Mouse (Mus musculus) embryo, embryonic 11.5 days (tissue): ENCODE measurements at regions not wholly inside any gene's neighbourhood (a gene's known extent, or its start where the extent isn't known, plus 50 kb on each side); places are given as distances from the start of the nearest gene placed in this dataset.

Source experiments
- DNase-seq: peaks from one replicate; pipeline ENCODE4 v3.0.0-alpha.2; 2012; ENCODE audit warnings: low read depth, low spot score

DNA sequence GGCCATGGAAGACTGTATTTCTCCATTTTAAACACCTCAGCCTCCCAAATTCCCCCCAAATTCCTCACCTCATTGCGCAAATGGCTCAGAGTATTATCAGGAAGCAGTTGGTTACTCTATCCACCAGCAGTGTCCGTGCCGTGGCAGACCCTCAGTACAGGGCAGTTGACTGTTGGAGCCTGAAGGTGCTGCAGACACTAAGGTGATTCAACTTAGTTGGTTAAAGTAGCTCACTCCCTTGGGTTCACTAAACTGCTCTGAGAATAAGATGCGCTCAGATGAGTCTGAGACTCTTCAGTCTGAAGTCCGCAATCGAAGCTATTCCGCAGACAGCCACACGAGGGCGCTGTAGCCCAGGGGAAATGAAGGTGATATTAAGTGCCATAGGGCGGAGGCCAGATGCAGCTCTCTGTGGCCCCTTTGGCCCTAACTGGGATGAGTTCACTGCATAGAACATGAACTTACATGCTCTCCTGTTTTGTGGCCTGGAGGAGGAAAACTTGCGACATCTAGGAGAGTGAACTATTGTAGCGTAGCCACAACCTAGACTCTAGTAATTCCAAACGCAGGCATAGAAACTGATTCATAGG lies 62.9 kb downstream of the Amer3 start:
- peak; percentile 63 for DNase-seq

DNA sequence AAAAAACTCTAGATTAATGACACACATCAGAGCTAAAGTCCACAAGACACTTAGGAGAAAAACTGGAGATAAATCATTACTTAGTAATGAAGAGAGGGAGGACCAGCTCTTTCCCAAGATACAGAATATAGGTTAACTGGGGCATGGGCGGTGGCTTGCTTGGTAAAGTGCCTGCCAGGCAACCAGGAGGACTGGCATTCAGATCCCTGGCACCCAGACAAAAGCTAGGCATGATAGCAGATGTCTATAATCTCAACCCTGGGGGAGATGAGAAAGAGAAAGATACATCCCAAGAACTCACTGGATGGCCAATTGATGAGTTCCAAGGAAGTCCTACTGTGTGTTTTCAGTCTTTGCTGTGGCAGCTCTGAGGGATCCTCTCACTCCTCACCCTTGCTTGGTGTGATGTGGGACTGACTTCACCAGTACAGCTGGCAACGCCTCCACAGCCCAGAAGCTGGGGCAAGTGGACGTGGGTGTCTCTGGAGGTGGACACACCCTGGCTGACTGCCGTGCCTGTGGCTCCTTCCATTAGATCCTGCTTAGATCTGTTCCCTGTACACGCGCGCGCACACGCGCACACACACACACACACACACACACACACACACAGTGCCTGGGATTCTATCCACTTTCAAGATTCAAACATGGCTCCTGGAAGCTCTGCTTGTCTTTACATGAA lies 74.6 kb downstream of the Amer3 start:
- DNase-seq: no peak

DNA sequence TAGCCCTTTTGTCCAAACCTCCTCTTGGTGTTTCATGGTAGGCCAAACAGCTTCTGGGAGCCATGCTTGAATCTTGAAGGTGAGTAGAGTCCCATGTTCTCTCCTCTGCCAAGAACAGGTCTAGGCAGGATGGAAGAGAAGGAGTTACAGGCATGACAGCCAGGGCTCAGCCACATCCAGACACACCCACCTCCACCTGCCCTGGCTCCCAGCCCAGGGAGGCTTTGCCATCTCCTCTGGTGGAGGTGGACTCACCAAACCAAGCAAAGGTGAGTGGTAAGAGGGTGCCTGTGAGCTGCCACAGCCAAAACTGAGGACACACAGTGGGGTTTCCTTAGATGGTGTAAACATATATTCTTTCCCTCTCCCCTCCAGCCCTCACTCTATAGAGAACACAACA lies 78.0 kb downstream of the Amer3 start:
- DNase-seq: no peak

DNA sequence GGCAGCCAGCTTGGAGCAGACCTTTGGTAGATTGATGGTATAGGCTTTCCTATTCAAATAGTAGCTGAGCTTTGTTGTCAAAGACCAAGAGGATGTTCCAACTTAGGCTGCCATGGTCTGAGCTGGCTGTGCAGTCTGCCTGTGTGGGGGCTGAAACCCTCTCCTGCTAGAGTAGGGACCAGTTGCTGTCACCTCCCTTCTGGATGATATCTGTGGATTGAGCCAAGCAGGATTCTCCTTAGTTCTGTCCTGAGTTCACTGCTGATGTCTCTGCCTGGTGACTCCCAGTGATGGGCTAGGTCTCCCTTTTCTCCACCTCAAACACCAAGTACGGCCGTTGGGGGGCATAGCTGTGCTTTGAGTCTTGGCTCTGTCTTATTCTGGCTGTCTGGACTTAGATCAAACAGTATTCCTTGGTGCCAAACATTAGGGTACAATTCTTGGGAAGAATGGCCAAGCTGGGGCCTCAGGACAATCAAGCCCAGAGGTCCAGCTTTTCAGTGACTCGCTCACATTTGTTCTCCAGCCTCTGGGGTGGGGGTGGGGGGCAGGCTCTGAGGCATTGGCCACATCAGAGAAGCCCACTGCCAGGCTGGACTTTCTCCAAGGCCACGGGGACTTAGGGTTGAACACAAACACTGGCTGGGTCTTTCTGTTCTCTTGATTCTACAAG lies 84.6 kb downstream of the Amer3 start:
- no peak for DNase-seq

DNA sequence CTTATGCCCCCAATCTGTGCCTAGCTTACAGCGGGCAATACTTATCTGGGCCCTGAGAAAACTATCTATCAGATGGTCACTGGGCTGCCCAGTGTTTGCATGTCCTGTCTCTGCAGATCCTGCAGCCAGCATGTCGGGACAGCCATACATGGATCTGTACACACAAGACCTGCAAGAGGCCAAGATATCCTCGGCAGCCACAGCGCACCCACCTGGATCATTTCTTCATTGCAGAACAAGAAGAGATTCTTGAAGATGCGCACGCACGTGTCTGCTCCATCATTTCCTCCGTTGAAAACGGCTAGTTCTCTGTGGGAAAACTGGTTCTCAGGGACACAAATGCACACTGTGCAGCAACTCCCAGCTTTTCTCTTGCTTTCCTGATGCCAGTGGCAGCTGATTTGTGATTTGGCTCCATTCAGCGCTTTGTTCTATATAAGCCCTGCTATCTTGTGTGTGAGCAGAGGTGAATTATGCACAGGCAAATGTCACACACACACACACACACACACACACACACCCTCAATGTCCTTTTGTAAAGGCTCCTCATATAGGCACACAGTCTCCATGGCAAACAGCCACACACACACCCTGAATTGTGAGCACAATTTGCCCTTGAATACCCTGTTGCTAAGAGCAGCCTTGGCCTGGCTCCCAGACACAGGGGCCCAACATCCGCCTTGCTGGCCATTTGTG lies 85.5 kb downstream of the Amer3 start:
- no peak for DNase-seq

DNA sequence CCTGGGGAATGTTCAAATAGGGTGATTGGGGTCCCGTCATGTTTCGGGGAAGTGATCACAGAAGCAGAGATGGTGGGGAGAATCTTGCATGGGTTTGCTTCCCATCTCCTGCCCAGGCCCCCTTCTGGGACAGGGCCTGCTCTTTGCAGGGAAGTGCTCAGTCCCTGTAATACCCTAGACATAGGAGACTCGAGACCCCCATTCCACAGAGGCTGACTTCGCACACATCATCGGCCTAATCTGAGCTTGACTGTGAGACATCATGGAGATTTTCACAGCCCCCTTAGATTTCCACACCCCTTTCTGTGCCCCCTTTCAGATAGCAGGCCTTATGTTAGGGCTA lies 86.0 kb downstream of the Amer3 start:
- DNase-seq: no peak

DNA sequence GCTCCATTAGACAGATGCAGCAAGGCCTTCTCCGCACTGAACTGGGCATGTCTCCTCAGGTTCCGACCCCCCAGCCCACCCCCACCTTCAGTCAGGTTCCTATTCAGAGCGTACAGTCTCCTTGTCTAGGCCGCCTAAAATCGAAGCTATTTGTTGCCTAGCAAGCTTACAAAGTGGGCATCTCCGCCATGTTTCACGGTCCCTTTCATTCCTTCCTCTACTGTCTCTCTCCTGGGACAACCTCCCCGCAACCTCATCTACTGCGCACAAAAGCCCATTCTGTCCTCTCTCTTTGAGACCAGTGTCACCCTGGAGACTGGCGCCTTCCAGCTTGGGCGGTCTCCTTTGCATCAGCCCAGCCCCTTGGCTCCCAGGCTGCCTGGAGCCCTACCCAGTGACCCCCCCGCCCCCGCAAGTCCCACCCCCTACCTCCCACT lies 86.8 kb downstream of the Amer3 start:
- no peak for DNase-seq

DNA sequence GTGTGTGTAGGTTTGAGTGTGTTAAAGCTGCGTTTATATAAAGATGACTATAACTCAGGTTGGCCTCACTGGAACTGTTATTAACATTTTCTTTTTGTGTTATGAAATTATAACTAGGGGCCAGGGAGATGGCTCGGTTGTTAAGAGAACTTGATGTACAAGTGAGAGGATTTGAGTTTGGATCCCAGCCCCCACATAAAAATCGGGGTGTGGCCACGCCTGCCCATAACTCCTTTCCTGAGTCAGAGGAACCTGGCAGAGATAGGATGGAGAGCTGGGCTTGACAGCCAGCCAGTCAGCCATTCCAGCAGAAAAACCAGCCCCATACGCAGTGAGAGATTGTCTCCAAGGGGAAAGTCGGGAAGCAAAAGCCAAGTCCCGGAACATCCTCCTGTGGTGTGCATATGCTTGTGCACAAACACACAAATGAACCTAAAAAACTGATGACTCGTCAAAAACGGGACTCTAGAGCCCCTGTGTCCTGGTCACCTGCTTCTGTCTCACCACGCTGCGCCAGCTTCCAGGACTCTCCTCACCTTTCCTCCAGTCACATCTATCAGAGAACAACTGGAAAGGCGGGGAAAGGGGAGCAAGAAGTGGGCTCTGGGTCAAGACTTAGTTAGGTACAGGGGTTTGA lies 97.8 kb downstream of the Amer3 start:
- DNase-seq: no peak

DNA sequence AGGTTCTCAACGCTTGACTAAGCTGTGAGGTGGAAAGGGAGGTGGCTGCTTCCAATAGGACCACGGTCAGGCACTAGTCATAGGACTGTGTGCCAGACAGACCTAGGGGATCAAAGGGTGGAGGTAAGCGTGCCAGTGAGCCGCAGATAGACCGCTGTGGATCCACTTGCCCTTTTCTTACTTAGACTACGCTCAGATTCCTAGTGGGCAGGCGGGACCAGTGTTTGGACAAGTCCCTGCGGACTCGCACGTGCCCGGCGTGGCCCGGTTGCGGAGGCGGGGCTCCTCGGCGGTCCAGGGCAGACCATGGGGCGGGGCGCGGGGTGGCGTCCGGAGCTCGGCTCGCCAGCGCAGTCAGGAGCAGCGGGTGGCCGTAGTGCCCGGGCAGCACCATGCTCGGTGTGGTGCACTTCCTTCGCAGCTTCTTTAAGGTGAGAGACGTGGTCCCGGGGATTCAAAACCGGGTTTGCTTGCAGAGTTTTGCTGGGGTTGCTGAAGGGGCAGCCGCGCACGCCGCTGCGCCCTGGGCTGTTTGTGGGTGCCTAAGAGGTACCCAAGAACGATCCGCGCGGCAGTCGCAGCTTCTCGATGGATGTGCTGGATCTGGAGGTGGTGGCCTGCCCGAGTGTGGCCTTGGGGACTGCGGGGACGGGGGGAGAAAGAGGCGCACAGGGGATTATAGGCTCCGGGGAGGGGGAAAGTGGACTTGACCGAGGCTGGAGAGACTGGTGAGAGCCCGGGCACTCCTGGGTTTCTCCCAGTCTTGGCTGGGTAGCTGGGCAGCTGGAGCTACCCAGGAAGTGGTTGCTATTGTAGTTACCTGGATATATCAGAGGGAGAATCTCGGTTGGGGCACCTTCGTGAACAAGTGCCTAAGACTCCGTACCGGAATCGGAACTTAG lies 98.6 kb downstream of the Amer3 start:
- DNase-seq: no peak

DNA sequence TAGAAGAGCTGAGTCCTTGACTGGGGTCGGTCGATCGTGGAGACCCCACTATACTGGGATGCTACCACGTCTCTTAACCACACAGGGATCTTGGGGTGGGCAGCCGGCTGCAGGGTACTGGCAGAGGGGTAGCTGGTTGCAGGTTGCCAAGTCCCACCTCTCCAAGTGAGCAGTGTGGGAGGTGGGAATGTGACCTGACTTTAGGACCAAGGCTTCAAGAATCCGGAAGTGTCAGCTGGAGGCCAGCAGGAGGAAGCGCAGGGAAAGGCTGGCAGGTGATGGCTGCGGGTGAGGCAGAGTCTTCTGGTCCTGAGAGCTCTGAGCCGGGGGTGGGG lies 99.2 kb downstream of the Amer3 start:
- DNase-seq: no peak

DNA sequence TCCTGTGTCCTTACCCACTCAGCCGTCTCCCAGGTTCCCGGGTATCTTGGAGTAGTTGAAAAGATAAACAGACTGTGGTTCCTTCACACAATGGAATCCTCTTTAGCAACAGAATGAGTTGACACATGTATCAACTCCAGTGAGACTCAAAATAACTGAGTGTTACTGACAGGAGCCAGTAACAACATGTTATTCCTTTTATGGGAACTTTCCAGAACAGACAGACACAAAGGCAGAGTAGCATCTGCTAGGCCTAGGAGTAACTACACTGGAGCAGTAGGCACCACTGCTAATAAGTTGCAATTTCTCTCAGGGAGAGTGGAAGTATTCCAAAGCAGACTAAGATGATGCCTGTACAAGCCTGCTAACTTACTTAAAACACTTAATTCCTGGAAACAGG lies 107.1 kb downstream of the Amer3 start:
- DNase-seq: no peak

DNA sequence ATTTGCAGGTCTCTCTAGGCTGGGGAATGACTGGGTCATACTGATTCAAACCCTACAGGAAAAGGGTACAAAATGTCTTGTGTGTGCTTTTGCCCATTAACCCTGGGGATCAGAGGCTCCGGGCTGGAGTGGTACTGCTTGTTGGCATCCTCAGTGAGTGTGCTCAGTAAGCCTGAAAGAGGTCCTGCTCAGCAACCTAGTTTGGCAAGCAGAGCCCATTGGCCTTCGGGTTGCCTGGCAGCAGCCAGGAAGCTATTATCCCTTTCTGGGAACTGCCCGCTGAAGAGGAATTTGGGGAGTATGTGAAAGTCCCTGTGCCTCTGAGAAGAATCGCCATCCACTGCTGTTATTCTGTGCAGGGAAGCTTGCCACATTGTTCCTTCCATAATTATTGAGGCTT lies 117.1 kb downstream of the Amer3 start:
- no peak for DNase-seq

DNA sequence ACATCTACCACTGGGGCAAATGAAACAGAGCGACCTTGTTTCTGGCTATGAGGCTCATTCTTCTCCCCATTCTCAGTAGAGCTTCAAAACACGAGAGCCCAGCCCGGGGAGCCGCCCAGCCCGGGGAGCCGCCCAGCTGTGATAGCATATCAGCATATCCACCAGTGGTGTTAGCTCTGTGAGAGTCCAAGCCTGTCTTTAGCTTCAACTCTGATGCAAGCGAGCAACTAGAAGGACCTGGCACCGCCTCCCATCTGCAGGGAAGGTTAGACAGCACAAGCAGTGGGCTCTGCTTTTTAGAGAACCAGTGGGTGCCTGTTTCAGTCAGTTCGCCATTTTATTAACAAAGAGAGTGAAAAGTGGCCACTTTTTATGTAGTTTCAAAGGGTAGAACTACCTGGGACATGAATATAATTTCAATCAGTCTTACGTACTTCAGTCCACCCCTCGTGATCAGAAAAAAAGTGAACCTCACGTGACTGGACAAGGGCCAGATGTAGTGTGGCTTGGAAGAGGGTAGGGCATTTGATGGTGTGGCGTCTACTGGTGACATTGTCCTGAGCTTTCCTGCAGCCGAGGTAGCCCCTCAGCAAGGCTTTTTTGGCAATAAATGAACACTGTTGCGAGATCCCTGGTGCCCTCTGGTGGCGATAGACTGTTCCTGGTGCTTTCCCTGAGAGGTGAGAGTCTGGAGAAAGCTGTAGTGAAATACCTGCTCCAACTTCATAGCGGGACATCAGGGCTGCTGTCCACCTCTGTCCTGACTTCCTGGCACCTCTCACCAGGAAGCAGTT lies 121.0 kb downstream of the Amer3 start:
- DNase-seq: peak; percentile 46

DNA sequence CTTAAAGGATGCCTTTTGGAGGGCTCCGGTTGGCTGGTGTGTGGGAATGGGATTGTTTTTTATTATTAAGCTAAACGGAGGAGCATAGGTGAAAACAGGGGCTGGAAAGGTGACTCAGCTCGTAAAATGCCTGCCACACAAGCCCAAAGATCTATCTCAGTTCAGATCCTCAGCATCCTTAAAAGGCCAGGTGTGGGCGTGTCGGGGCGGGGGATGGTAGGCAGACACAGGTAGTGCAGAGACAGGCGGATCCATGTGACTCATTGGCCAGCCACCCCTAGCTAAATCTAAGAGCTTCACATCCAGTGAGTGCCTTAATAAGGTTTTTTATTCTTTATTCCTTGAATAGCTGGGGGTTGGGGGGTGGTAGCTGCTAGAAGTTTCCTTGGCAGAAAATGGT lies 122.0 kb downstream of the Amer3 start:
- no peak for DNase-seq

DNA sequence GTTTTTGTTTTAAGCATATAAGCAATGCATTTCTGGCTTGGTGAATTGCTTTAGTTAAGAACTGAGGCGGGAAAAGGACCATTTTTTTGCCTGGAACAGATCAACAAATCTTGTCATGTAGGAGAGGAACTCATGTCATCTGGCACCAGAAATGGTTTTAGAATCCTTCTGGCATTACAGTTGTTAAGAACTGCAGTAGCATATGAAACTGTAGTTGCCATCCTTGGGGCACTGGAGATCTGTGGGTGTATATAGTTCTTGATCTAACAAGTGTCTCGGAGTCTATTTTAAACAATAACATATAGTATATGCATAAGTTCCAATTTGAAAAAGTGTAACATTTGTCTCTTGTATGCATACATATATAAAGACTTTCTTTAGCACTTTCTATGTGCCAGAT lies 129.6 kb downstream of the Amer3 start:
- DNase-seq: no peak

DNA sequence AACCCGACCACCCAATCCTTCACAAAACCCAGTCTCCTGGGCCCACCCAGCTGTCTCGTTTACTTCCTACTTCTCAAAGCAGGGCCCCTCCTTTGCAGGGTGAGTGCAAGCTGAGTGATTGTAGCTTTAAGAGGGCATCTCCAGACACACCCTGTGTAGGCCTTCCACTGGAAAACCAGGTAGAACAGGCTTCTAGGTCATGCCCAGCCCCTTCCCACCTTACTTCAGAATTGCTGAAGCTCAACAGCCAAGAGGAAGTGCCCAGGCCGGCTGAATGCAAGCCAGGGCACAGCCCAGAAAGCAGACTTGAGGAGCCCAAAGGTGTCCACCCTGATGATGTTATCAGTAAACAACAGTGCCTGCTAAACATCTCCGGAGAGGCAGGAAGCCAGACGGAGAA lies 120.2 kb downstream of the Fam168b start:
- no peak for DNase-seq

DNA sequence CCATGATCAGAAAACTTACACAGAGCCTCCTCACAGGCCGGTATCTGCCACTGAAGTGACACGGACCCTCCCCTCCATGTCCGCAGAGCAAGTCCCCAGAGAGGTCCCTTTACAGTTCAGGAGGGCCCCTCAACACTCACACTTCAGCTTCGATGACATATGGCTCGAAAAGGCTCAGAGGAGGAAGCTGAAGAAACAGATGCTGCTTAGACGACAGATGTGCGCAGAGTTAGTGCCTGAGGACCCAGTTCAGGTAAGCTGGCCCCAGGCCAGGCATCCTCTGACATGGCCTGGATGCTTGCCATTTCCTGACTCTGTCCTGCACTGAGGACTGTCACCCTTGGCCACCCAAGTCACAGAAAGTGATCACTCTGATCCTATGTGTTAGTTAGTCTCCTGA lies 110.7 kb downstream of the Fam168b start:
- no peak for DNase-seq

DNA sequence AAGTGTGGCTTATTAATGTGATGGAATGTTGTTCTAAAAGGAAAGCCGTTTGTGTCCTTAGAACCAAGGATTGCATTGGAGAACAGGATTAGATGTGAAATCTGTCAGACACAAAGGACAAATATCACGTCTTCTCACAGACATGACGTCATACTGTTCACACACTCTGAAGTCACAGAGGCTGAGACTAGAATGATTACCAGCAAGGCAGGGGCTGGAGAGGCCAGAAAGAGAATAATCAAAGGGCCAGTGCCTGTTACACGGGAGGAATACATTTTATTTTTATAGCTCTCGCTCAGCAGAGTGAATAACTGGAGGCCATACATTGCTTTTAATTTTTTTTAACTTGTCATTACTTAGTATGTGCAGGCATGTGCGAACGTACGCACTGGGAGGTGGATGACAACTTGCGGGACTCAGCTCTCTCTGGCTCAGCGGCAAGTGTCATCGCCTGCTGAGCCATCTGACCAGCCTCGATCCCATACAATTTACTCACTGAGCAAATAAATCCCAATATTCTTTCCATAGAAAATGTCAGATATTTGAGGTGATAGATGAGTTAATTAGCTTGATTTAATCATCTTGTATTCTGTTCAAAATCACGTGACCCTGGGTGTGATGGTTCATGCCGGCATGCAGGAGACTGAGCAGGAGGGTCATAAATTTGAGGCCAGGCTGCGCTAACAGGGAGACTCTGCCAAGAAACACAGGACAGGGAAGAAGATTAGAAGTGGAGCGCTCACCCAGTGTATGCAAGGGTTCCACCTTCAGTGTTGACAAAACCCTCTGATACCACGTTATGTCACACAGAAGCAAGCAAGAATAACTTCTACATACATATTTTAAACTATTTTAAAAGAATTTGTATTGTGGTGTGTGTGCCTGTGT lies 109.6 kb downstream of the Fam168b start:
- DNase-seq: no peak

DNA sequence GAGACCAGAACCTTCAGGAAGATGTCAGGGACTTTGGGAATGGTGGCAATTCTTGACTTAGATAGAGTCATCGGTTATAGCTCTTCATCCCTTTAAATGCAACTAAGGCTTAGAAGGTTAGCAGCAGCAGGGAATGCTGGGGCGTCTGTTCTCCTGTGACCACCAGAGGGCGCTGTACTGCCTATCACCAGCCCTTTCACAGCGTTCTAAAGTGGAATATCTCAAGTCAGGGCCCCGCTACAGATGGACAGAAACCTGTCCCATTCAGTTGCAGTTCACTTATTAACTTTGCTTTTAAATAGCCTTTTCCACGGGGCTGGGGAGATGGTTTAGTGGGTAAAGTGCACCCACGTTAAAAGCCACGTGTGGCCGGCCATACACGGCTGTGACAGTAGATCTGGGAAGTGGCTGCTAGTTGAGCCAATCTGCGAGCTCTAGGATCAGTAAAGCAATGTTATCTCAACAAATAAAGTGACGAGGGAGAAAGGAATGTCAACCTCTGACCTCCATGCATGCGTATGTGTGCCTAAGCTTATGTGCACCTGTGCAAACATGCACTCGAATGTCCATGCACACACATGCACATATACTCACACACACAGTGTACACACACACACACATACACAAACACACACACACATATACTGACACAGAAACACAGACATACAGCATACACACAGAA lies 104.3 kb downstream of the Fam168b start:
- DNase-seq: peak; percentile 40
